Comparison of ENCODE assay signal across 21 mouse cellular contexts in the genomic region with DNA sequence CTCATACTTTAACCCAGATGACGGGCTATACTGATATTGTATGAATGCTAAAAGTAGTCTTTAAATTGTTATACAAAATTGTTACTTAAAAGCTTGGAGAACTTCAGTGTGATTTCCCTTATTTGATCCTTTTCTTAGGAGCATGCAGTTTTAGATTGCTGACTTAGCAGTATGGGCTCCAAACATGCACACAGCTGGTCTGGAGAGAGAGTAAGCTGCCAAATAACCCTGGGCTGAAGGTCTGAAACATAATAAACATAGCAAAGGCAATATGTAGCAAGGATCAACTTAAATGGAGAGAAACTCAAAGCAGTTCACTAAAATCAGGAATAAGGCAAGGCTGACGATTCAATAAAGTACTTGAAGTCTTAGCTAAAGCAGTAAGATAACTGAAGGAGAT. TPM values are rescaled to one million over a fixed set of nuclear protein-coding genes. Genes with fewer than 3 reads are reported as not detected.
"Had no signal": no experiment of that assay in that cellular context is flagged by ENCODE, and none has a peak within 500 bp of the region (broad histone marks: within the 10 kb centered on the region; RNA-seq: fewer than 3 reads in every experiment).

No protein-coding gene starts in this region.

- H3K9ac ChIP-seq: limb, embryonic 12.5 days; liver, embryonic 12.5 days; liver, embryonic 15.5 days had no signal

- H3K4me1 ChIP-seq: limb, embryonic 12.5 days; liver, embryonic 12.5 days; liver, embryonic 15.5 days had no signal

- H3K36me3 ChIP-seq: limb, embryonic 12.5 days; liver, embryonic 12.5 days; liver, embryonic 15.5 days had no signal

- ATAC-seq: intestine, postnatal 0 days; liver, embryonic 12.5 days had no signal

- H3K27ac ChIP-seq: left cerebral cortex, adult 2 months; limb, embryonic 12.5 days; liver, embryonic 12.5 days; liver, embryonic 15.5 days; stomach, postnatal 0 days had no signal

- DNase-seq: kidney, adult 9 months; kidney, postnatal 10 days; kidney, postnatal 36 days; layer of hippocampus, postnatal 36 days; liver; lung, adult 18-20 months; lung, postnatal 10 days; lung, postnatal 4 days; midbrain, embryonic 14.5 days; thymus, adult 2 months; thymus, postnatal 14 days; thymus, postnatal 4 days had no signal

- H3K4me2 ChIP-seq: limb, embryonic 12.5 days; liver, embryonic 12.5 days; liver, embryonic 15.5 days; midbrain, embryonic 11.5 days had no signal

- H3K27me3 ChIP-seq: limb, embryonic 12.5 days; liver, embryonic 12.5 days; liver, embryonic 15.5 days had no signal

- H3K4me3 ChIP-seq: left cerebral cortex, adult 2 months; limb, embryonic 12.5 days; liver, embryonic 12.5 days; liver, embryonic 15.5 days had no signal

- H3K9me3 ChIP-seq: limb, embryonic 12.5 days; liver, embryonic 12.5 days; liver, embryonic 15.5 days had no signal

RNA-seq across cellular contexts. Expression of gene Slc16a12, which starts 35.4 kb away (rescaled TPM):
- total RNA-seq: megakaryocyte progenitor cell, adult 5-6 weeks; megakaryocyte-erythroid progenitor cell, adult 5-6 weeks had no signal
